Mouse (Mus musculus): Measurements from ENCODE around the gene Olfr1045. TPM values are rescaled to one million over a fixed set of nuclear protein-coding genes. Genes with fewer than 3 reads are reported as not detected.
"Not testable (repeated sequence)": the region's sequence is repeated elsewhere in the genome, so short reads cannot be mapped to it uniquely, and the experiment has no call there.

Olfr1045 gene
- total RNA-seq (2021): not detected

DNA sequence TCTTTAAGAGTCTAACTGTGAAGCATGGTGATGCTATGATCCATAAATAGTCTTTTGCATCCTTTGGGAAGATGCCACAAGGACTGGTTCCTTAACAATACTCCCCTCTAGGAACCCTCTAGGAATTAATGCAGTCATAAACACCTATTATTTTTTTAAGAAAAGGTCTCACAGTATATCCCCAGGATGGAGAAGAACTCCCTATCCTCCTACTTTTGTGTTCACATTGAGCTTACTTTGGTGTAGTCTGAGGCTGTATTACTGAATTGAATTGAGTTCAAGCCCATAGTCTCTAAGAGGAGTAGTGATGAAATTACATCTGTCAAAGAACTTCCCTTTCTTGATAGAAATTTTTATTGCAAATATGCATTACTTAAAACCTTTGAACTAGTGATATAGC lies at the start of gene Olfr1045:
Gene Olfr1045, minus strand, starts transcription at position 101 of the 400 bp plus-strand sequence.
- intact Hi-C loops (cut with DNase I): no loop called here
- DNase-seq: no peak

DNA sequence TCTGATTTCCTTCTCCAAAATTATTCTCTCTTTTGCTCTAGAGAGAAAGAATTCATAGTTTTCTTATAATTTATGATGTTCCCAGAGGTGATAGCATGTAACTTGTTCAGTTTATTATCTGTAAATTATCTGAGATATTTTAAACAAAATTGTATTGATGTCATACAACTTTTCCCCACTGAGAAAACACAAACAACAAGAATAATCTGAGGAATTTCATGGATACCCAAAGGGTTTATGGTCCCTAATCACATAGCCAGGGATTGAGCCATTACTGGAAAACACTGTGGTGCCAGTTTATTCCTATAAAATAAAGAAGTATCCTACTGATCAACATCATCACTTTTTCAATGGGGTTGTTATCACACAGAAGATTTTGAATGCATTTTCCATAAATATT lies 37.4 kb upstream of the Olfr1045 start, which contains the start of gene Olfr1048:
Gene Olfr1048, minus strand, starts transcription at position 101 of the 400 bp plus-strand sequence.
- intact Hi-C loops (cut with DNase I): no loop called here
- no peak for DNase-seq

DNA sequence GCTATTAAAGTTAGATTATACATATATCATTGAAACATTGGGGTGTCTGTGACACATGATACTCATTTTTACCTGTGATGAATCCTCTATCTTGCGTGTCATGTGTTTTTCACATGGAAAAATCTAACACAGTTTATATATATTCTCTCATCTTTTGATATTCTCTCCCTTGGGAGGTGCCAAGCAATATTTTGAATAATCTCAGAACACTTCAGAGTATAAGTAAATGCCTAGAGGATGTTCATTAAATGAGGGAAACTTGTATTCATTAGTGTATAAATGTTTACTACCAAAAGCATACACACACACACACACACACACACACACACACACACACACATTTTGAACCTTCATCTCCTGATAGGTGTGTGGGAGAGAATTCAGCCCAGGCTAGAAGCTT lies 28.5 kb upstream of the Olfr1045 start, which contains the start of gene Olfr1047:
Gene Olfr1047, minus strand, starts transcription at position 101 of the 400 bp plus-strand sequence.
- no peak for DNase-seq
- intact Hi-C loops (cut with DNase I): no loop called here

- DNase-seq: no peak
- intact Hi-C loops (cut with DNase I): no loop called here
Observed at GRCm38 (mm10) chr2:86219214-86219613, 16.4 kb upstream of the Olfr1045 start, which contains the start of gene Olfr1046. Olfr1046 (minus strand) TSS chr2:86219314.

DNA sequence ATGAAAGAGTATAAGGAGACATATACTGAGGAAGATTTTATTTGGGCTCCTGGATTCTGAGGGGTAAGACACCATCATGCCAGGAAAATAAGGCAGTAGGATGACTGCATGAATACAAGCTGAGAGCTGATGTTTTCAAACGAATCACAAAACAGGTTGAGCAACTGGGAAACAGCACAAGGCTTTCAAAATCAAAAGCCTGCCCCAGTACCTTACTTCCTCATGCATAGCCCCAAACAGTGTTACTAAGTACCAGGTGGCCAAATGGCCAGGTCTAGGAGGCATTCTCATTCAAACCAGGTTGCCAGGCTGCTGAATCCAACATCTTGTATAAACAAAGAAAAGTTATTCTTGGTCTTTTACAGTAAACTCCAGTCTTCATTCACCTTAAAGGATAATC lies 6.9 kb downstream of the Olfr1045 start:
- intact Hi-C loops (cut with DNase I): no loop called here

DNA sequence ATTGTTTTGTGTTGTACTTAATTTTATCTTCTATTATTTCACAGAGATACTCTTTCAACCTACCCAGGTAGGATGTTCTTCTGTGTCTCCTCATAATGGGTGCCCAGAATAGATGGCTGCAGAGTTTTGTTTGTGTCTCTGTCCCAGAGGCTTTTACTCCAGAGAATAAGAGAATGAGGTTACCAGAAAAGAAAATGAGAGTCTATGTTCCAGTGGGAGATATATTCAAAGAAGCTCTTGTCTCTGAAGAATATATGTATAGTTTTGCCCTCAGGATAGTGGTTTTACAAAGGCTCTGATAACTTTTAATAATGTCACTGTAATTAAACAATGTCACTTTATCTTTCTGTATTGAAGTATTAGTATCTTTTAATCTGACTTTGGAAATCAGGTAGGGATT lies 17.2 kb downstream of the Olfr1045 start, which contains the start of gene Olfr52:
Gene Olfr52, minus strand, starts transcription at position 101 of the 400 bp plus-strand sequence.
- DNase-seq: no peak
- intact Hi-C loops (cut with DNase I): no loop called here

More for the DNA sequence above, 6.9 kb downstream of the Olfr1045 start:
- DNase-seq: no peak

- DNase-seq: no peak
- intact Hi-C loops (cut with DNase I): no loop called here
Observed at GRCm38 (mm10) chr2:86179950-86180349, 22.9 kb downstream of the Olfr1045 start.

GRCm38 (mm10) chr2:86177720-86178119 lies 25.1 kb downstream of the Olfr1045 start, which contains the start of gene Olfr1044:
Olfr1044 (minus strand) TSS chr2:86177820.
- intact Hi-C loops (cut with DNase I): no loop called here

DNA sequence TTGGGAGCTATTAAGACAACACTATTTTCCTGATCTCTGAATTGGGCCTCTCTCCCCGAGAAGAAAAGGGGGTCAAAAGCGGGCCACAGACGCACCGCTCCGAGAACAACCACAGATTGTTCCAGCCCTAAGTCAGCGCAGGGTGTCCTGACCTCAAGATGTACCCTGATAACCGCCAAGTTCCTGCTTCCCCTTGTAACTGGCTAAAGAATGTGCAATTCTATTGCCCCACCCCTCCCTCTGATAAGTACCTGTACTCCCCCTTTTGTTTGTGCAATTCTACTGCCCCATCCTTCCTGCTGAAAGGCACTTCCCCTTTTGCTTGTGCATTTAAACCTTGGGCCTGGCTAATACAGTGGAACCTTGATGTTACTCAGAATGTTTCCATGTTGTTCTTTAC lies 27.4 kb downstream of the Olfr1045 start:
- intact Hi-C loops (cut with DNase I); DNase-seq: not testable (repeated sequence)

More at GRCm38 (mm10) chr2:86177720-86178119, 25.1 kb downstream of the Olfr1045 start, which contains the start of gene Olfr1044:
- no peak for DNase-seq

DNA sequence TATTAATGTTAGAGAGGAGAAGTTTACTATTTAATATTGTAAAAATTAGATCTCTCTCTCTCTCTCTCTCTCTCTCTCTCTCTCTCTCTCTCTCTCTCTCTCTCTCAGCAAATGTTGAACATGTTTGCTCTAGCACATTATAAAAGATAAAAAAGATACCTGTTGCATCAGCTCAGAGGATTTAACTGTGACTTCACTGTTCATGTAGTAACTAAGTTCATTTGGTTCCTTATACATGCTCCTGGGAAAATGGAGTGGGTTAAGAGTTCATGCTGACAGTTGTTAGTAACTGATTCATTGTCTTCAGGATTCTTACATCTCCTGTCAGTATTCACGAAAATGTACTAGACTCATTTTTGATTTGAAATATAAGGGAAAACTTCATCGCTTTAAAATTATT lies 35.4 kb downstream of the Olfr1045 start, which contains the start of gene Olfr1043:
Gene Olfr1043, minus strand, starts transcription at position 101 of the 400 bp plus-strand sequence.
- no peak for DNase-seq
- intact Hi-C loops (cut with DNase I): no loop called here

- no peak for DNase-seq
- intact Hi-C loops (cut with DNase I): no loop called here
Observed at GRCm38 (mm10) chr2:86161738-86162137, 41.1 kb downstream of the Olfr1045 start, which contains the start of gene Olfr1042. Olfr1042 (minus strand) TSS chr2:86161838.

DNA sequence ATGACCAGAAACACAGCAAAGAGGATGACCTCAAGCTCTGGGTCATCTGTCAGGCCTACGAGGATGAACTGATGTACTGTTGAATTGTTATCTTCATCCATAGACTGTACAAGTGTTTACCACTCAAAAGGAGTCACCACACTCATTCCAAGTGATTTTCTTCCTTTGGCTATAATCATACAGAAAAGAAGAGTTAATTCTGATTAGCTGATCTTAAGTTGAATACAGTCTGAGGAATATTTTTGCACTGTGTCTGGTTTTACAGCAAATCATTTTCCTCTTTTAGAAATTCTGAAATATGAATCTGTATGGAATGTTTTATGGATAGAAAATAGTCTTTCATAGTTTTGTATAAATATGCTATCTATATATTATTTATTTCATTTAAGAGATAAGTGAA lies 56.2 kb downstream of the Olfr1045 start, which contains the start of gene Olfr1040:
Gene Olfr1040, minus strand, starts transcription at position 101 of the 400 bp plus-strand sequence.
- intact Hi-C loops (cut with DNase I): no loop called here
- no peak for DNase-seq

Other genes starting within 250 kb of the Olfr1045 start
- gene Olfr1029, start 229.1 kb downstream of the Olfr1045 start, total RNA-seq (2021): not detected
- gene Olfr1030, start 223.7 kb downstream of the Olfr1045 start, total RNA-seq (2021): not detected
- not detected for gene Olfr1031, start 212.7 kb downstream of the Olfr1045 start, total RNA-seq (2021)
- not detected for gene Olfr1032, start 197.5 kb downstream of the Olfr1045 start, total RNA-seq (2021)
- 1 to 10 TPM; 1.2 to 8.1 TPM for gene Olfr1033, start 182.4 kb downstream of the Olfr1045 start, total RNA-seq (2021)
- under 1 TPM; 0.10 to 0.17 TPM for gene Olfr1034, start 157.1 kb downstream of the Olfr1045 start, total RNA-seq (2021)
- not detected for gene Olfr1036, start 129.0 kb downstream of the Olfr1045 start, total RNA-seq (2021)
- not detected for gene Olfr1037, start 115.6 kb downstream of the Olfr1045 start, total RNA-seq (2021)
- gene Olfr1039, start 67.1 kb downstream of the Olfr1045 start, total RNA-seq (2021): not detected
- gene Olfr1040, start 56.3 kb downstream of the Olfr1045 start, total RNA-seq (2021): not detected
- gene Olfr1042, start 41.2 kb downstream of the Olfr1045 start, total RNA-seq (2021): not detected
- gene Olfr1043, start 35.5 kb downstream of the Olfr1045 start, total RNA-seq (2021): not detected
- gene Olfr1044, start 25.2 kb downstream of the Olfr1045 start, total RNA-seq (2021): not detected
- not detected for gene Olfr52, start 17.3 kb downstream of the Olfr1045 start, total RNA-seq (2021)
- not detected for gene Olfr1046, start 16.3 kb upstream of the Olfr1045 start, total RNA-seq (2021)
- gene Olfr1047, start 28.4 kb upstream of the Olfr1045 start, total RNA-seq (2021): not detected
- gene Olfr1048, start 37.3 kb upstream of the Olfr1045 start, total RNA-seq (2021): not detected
- not detected for gene Olfr1049, start 55.3 kb upstream of the Olfr1045 start, total RNA-seq (2021)
- gene Olfr1051, start 76.1 kb upstream of the Olfr1045 start, total RNA-seq (2021): not detected
- gene Olfr1052, start 89.4 kb upstream of the Olfr1045 start, total RNA-seq (2021): not detected
- not detected for gene Olfr1053, start 112.3 kb upstream of the Olfr1045 start, total RNA-seq (2021)
- not detected for gene Olfr1054, start 132.4 kb upstream of the Olfr1045 start, total RNA-seq (2021)
- not detected for gene Olfr1055, start 147.3 kb upstream of the Olfr1045 start, total RNA-seq (2021)
- not detected for gene Olfr1056, start 159.5 kb upstream of the Olfr1045 start, total RNA-seq (2021)
- not detected for gene Olfr1057, start 175.4 kb upstream of the Olfr1045 start, total RNA-seq (2021)
- gene Olfr1058, start 185.6 kb upstream of the Olfr1045 start, total RNA-seq (2021): not detected
- not detected for gene Olfr1061, start 211.0 kb upstream of the Olfr1045 start, total RNA-seq (2021)
- not detected for gene Olfr1062, start 223.7 kb upstream of the Olfr1045 start, total RNA-seq (2021)
- not detected for gene Olfr1065, start 247.6 kb upstream of the Olfr1045 start, total RNA-seq (2021)